Mouse (Mus musculus) MEL (cell line): Measurements from ENCODE around the gene Nipa1. TPM values are rescaled to one million over a fixed set of nuclear protein-coding genes. Genes with fewer than 3 reads are reported as not detected.

Experiments used
- DNase-seq: peaks from one replicate; pipeline ENCODE4 v3.0.0; 2011; ENCODE audit warnings: low read depth, low spot score
- H3K27ac ChIP-seq: 2 replicates; pipeline ENCODE4 v1.5.1; 2012; ENCODE audit warnings: low read depth, mild to moderate bottlenecking, control low read depth, low read length, moderate library complexity; ENCODE audit not compliant: control insufficient read depth
- H3K27me3 ChIP-seq, 2 experiments: fragments of 150-350 bp in 1 of 2; sonication (generic) in 1 of 2; 2 replicates each; pipeline ENCODE4 v1.6.1; 2012; ENCODE audit warnings: low read length in 2 of 2, mild to moderate bottlenecking in 2 of 2, improper control_type of control experiment in 1 of 2, moderate library complexity in 1 of 2; ENCODE audit not compliant: insufficient read depth in 2 of 2, control insufficient read depth in 1 of 2
- H3K36me3 ChIP-seq, 2 experiments: 2 replicates each; pipeline ENCODE4 v1.6.1; 2012 to 2014; ENCODE audit warnings: low read length in 2 of 2, improper control_type of control experiment in 1 of 2, inconsistent platforms in 1 of 2, mild to moderate bottlenecking in 1 of 2; ENCODE audit not compliant: insufficient read depth in 2 of 2, control insufficient read depth in 1 of 2
- H3K4me1 ChIP-seq, 2 experiments: fragments of 150-350 bp in 1 of 2; sonication (generic) in 1 of 2; 2 replicates each; pipeline ENCODE4 v1.6.1; 2012; ENCODE audit warnings: low read length in 2 of 2, improper control_type of control experiment in 1 of 2, mild to moderate bottlenecking in 1 of 2; ENCODE audit not compliant: insufficient read depth in 2 of 2, control insufficient read depth in 1 of 2
- H3K4me3 ChIP-seq, 2 experiments: fragments of 150-350 bp in 1 of 2; sonication (generic) in 1 of 2; 2 replicates each; pipeline ENCODE4 v1.5.1; 2012; ENCODE audit warnings: low read depth in 2 of 2, low read length in 2 of 2, mild to moderate bottlenecking in 2 of 2, moderate library complexity in 2 of 2, control low read depth in 1 of 2, improper control_type of control experiment in 1 of 2; ENCODE audit not compliant: control insufficient read depth in 1 of 2, insufficient read depth in 1 of 2
- H3K79me2 ChIP-seq: 2 replicates; pipeline ENCODE4 v1.6.1; 2012; ENCODE audit warnings: mild to moderate bottlenecking, low read length, moderate library complexity; ENCODE audit not compliant: control insufficient read depth, poor library complexity, insufficient read depth
- H3K9ac ChIP-seq: 2 replicates; pipeline ENCODE4 v1.6.1; 2012; ENCODE audit warnings: low read depth, mild to moderate bottlenecking, control low read depth, low read length, moderate library complexity; ENCODE audit not compliant: control insufficient read depth, poor library complexity, severe bottlenecking
- H3K9me3 ChIP-seq: fragments of 150-350 bp; sonication (generic); replicated peaks from 2 replicates; pipeline ENCODE4 v1.6.1; 2012; ENCODE audit warnings: mild to moderate bottlenecking, low read length, improper control_type of control experiment, moderate library complexity; ENCODE audit not compliant: insufficient read depth
- BHLHE40 ChIP-seq: IDR thresholded peaks from 2 replicates; pipeline ENCODE4 v1.6.1; 2012; ENCODE audit warnings: low read depth, mild to moderate bottlenecking, inconsistent platforms, low read length, improper control_type of control experiment, borderline replicate concordance
- CHD1 ChIP-seq: IDR thresholded peaks from 2 replicates; pipeline ENCODE4 v1.6.1; 2012; ENCODE audit warnings: low read depth, mild to moderate bottlenecking, inconsistent platforms, low read length, improper control_type of control experiment
- CTCF ChIP-seq, 3 experiments: IDR thresholded peaks in 2 of 3; conservative IDR thresholded peaks in 1 of 3; 2 replicates each; pipeline ENCODE4 v1.5.1; 2011 to 2012; ENCODE audit warnings: low read length in 3 of 3, low read depth in 2 of 3, mild to moderate bottlenecking in 2 of 3, improper control_type of control experiment in 1 of 3, inconsistent platforms in 1 of 3, mixed read lengths in 1 of 3, moderate library complexity in 1 of 3; ENCODE audit not compliant: control insufficient read depth in 1 of 3, insufficient read depth in 1 of 3, poor library complexity in 1 of 3, severe bottlenecking in 1 of 3
- E2F4 ChIP-seq: IDR thresholded peaks from 2 replicates; pipeline ENCODE4 v1.6.1; 2011; ENCODE audit warnings: low read depth, low read length, improper control_type of control experiment, borderline replicate concordance
- ELF1 ChIP-seq: IDR thresholded peaks from 2 replicates; pipeline ENCODE4 v1.6.1; 2014; ENCODE audit warnings: low read depth, mild to moderate bottlenecking, inconsistent platforms, low read length, improper control_type of control experiment, moderate library complexity
- EP300 ChIP-seq, 2 experiments: IDR thresholded peaks; 2 replicates each; pipeline ENCODE4 v1.6.1; 2011; ENCODE audit warnings: improper control_type of control experiment in 2 of 2, low read length in 2 of 2, low read depth in 1 of 2, mild to moderate bottlenecking in 1 of 2
- ETS1 ChIP-seq: IDR thresholded peaks from 2 replicates; pipeline ENCODE4 v1.6.1; 2012; ENCODE audit warnings: low read depth, mild to moderate bottlenecking, inconsistent platforms, low read length, improper control_type of control experiment, moderate library complexity
- GABPA ChIP-seq: IDR thresholded peaks from 2 replicates; pipeline ENCODE4 v1.6.1; 2012; ENCODE audit warnings: low read depth, mild to moderate bottlenecking, inconsistent platforms, low read length, improper control_type of control experiment, moderate library complexity
- GATA1 ChIP-seq: IDR thresholded peaks from 2 replicates; pipeline ENCODE4 v1.6.1; 2011; ENCODE audit warnings: low read depth, low read length, improper control_type of control experiment
- JUND ChIP-seq: IDR thresholded peaks from 2 replicates; pipeline ENCODE4 v1.6.1; 2011; ENCODE audit warnings: low read depth, mild to moderate bottlenecking, improper control_type of control experiment, low read length
- MAZ ChIP-seq: IDR thresholded peaks from 2 replicates; pipeline ENCODE4 v1.6.1; 2012; ENCODE audit warnings: low read depth, mild to moderate bottlenecking, inconsistent platforms, low read length, improper control_type of control experiment
- MEF2A ChIP-seq: IDR thresholded peaks from 2 replicates; pipeline ENCODE4 v1.6.1; 2014; ENCODE audit warnings: low read depth, mild to moderate bottlenecking, inconsistent platforms, low read length, improper control_type of control experiment; ENCODE audit not compliant: poor library complexity, insufficient replicate concordance, severe bottlenecking; ENCODE audit errors: extremely low read depth
- MYC ChIP-seq: IDR thresholded peaks from 2 replicates; pipeline ENCODE4 v1.6.1; 2011; ENCODE audit warnings: low read depth, mild to moderate bottlenecking, low read length, improper control_type of control experiment, moderate library complexity
- POLR2AphosphoS2 ChIP-seq: IDR thresholded peaks from 2 replicates; pipeline ENCODE4 v1.6.1; 2011; ENCODE audit warnings: low read length, improper control_type of control experiment
- POLR2AphosphoS5 ChIP-seq: IDR thresholded peaks from 2 replicates; pipeline ENCODE4 v1.6.1; 2012; ENCODE audit warnings: low read depth, borderline replicate concordance, mild to moderate bottlenecking, inconsistent platforms, low read length, moderate library complexity, mixed read lengths
- RAD21 ChIP-seq: IDR thresholded peaks from 2 replicates; pipeline ENCODE4 v1.6.1; 2011; ENCODE audit warnings: mild to moderate bottlenecking, low read depth, low read length, improper control_type of control experiment
- RCOR1 ChIP-seq: IDR thresholded peaks from 2 replicates; pipeline ENCODE4 v1.6.1; 2012; ENCODE audit warnings: low read depth, mild to moderate bottlenecking, inconsistent platforms, low read length, improper control_type of control experiment
- TAL1 ChIP-seq: IDR thresholded peaks from 2 replicates; pipeline ENCODE4 v1.6.1; 2012; ENCODE audit warnings: mild to moderate bottlenecking, inconsistent platforms, low read length, moderate library complexity, mixed read lengths
- TBP ChIP-seq: IDR thresholded peaks from 2 replicates; pipeline ENCODE4 v1.8.0; 2011; ENCODE audit warnings: low read depth, low read length, improper control_type of control experiment
- USF1 ChIP-seq: IDR thresholded peaks from 2 replicates; pipeline ENCODE4 v1.6.1; 2014; ENCODE audit warnings: low read depth, mild to moderate bottlenecking, inconsistent platforms, low read length, improper control_type of control experiment, moderate library complexity
- USF2 ChIP-seq, 2 experiments: IDR thresholded peaks; 2 replicates each; pipeline ENCODE4 v1.6.1; 2011 to 2012; ENCODE audit warnings: improper control_type of control experiment in 2 of 2, low read length in 2 of 2, borderline replicate concordance in 1 of 2, inconsistent platforms in 1 of 2, low read depth in 1 of 2, mild to moderate bottlenecking in 1 of 2; ENCODE audit not compliant: insufficient read depth in 1 of 2
- ZC3H11A ChIP-seq: IDR thresholded peaks from 2 replicates; pipeline ENCODE4 v1.6.1; 2012; ENCODE audit warnings: low read depth, mild to moderate bottlenecking, inconsistent platforms, low read length, improper control_type of control experiment
- ZKSCAN1 ChIP-seq: IDR thresholded peaks from 2 replicates; pipeline ENCODE4 v1.6.1; 2012; ENCODE audit warnings: low read depth, mild to moderate bottlenecking, inconsistent platforms, low read length, improper control_type of control experiment, moderate library complexity
- ZMIZ1 ChIP-seq: IDR thresholded peaks from 2 replicates; pipeline ENCODE4 v1.6.1; 2012; ENCODE audit warnings: low read depth, mild to moderate bottlenecking, inconsistent platforms, low read length, improper control_type of control experiment, moderate library complexity
- polyA plus RNA-seq, 2 experiments: library from polyadenylated mRNA; stranded (reverse) in 1 of 2; unstranded in 1 of 2; fragments of >175 nt in 1 of 2; fragments of >200 nt in 1 of 2; gene quantifications; 2 replicates each; pipeline versions ENCODE4 v1.2.1 to v1.2.4; 2012; ENCODE audit warnings: low replicate concordance in 2 of 2, low read depth in 1 of 2; ENCODE audit not compliant: insufficient read length in 2 of 2, insufficient read depth in 1 of 2, missing spikeins in 1 of 2
- total RNA-seq: library from RNA; depleted of rRNA; stranded (reverse); fragments of 300-350 nt; gene quantifications from 2 replicates; pipeline ENCODE4 v1.2.3, GENCODE M21; 2012

Nipa1 gene
- total and polyA plus RNA-seq, 3 experiments, result 13.0 to 14.8 TPM; not detected in 1

GRCm38 (mm10) chr7:55984754-55985153, 35.0 kb downstream of the Nipa1 start:
- Histone ChIP-seq H3K79me2 (no peaks in the 10 kb centered on the region), H3K4me3 (no peak overlapping the region), H3K27ac (no peak overlapping the region), H3K36me3 (peaks cover 0 to 2% of the 10 kb centered on the region in 2 experiments; a peak in 1 of 4 replicates), H3K27me3 (no peaks in the 10 kb centered on the region), H3K9ac (no peak overlapping the region), H3K9me3 (no peaks in the 10 kb centered on the region), H3K4me1 (no peaks in the 10 kb centered on the region)
- no peak for DNase-seq
- no peak for TF ChIP-seq ZKSCAN1
- TF ChIP-seq TBP, result no peak
- TF ChIP-seq CHD1, result no peak
- TF ChIP-seq ZMIZ1, result no peak
- no peak for TF ChIP-seq BHLHE40
- no peak for TF ChIP-seq RAD21
- TF ChIP-seq USF2 (IDR thresholded peaks at IDR 0.05; ENCODE audit: borderline replicate concordance in 1 of 2, insufficient read depth in 1 of 2, low read depth in 1 of 2, low read length in 2 of 2), result no peak
- no peak for TF ChIP-seq MYC
- no peak for TF ChIP-seq MEF2A
- TF ChIP-seq POLR2AphosphoS2, result no peak
- TF ChIP-seq USF1, result no peak
- no peak for TF ChIP-seq EP300 (IDR thresholded peaks at IDR 0.05; ENCODE audit: low read depth in 1 of 2, low read length in 2 of 2)
- TF ChIP-seq JUND, result no peak
- TF ChIP-seq TAL1, result no peak

DNA sequence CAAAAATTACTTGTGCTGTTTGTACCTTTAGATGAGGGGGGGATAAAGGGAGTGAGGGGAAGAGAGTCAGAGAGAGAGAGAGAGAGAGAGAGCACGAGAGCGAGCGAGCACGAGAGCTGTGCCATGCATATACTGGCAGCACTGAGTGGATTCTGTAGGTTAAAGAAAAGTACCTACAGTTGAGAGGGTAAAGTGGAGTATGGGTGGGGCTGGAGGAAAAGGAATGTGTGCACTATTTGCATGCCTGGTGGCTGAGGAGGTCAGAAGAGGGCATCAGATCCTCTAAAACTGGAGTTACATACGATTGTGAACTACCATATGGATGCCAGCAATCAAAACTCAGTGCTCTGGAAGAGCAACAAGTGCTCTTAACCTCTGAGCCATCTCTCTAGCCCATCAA, 36.6 kb downstream of the Nipa1 start:
- TF ChIP-seq JUND (no peak), E2F4 (no peak), ELF1 (no peak), MAZ (no peak), ZC3H11A (no peak), GATA1 (no peak), GABPA (no peak), USF2 (IDR thresholded peaks at IDR 0.05; ENCODE audit: borderline replicate concordance in 1 of 2, insufficient read depth in 1 of 2, low read depth in 1 of 2, low read length in 2 of 2) (no peak), ETS1 (no peak), RCOR1 (no peak), TAL1 (no peak), RAD21 (no peak), MEF2A (no peak), POLR2AphosphoS5 (no peak), ZMIZ1 (no peak), CTCF (IDR thresholded peaks at IDR 0.05 in 2 of 3, conservative IDR thresholded peaks at IDR 0.05 in 1 of 3; ENCODE audit: control insufficient read depth in 1 of 3, insufficient read depth in 1 of 3, low read depth in 2 of 3, low read length in 3 of 3, poor library complexity in 1 of 3, severe bottlenecking in 1 of 3) (no peak)
- Histone ChIP-seq H3K4me3 (no peak overlapping the region), H3K27ac (no peak overlapping the region), H3K9ac (no peak overlapping the region), H3K79me2 (no peaks in the 10 kb centered on the region), H3K9me3 (no peaks in the 10 kb centered on the region), H3K27me3 (no peaks in the 10 kb centered on the region), H3K4me1 (no peaks in the 10 kb centered on the region), H3K36me3 (peaks cover 0 to 4% of the 10 kb centered on the region in 2 experiments; a peak in 1 of 4 replicates)
- DNase-seq, result no peak
